Mouse (Mus musculus) hindbrain, embryonic 11.5 days (tissue): ENCODE results near the gene Xkrx. TPM values are rescaled to one million over a fixed set of nuclear protein-coding genes. Genes with fewer than 3 reads are reported as not detected.

Experiments
- ATAC-seq: fragments of 200-750 bp; cut with Nextera tagmentation; 2 replicates; pipeline ENCODE4 v1.8.0; 2017; ENCODE audit warnings: mild to moderate bottlenecking, moderate TSS enrichment, moderate library complexity; ENCODE audit not compliant: low FRiP score
- DNase-seq: peaks from one replicate; pipeline ENCODE4 v3.0.0-alpha.2; 2015; ENCODE audit warnings: low spot score
- H3K27ac ChIP-seq: fragments of 300-500 bp; sonication (generic); 2 replicates; pipeline ENCODE4 v1.5.1; 2014; ENCODE audit warnings: mild to moderate bottlenecking, low read depth, low read length
- H3K27me3 ChIP-seq: fragments of 300-500 bp; sonication (generic); 2 replicates; pipeline ENCODE4 v1.6.1; 2014; ENCODE audit warnings: mild to moderate bottlenecking, low read length, moderate library complexity, mixed read lengths; ENCODE audit not compliant: control insufficient read depth, insufficient read depth
- H3K36me3 ChIP-seq: fragments of 300-500 bp; sonication (generic); 2 replicates; pipeline ENCODE4 v1.6.1; 2014; ENCODE audit warnings: mild to moderate bottlenecking, low read length, moderate library complexity, mixed read lengths; ENCODE audit not compliant: control insufficient read depth, insufficient read depth
- H3K4me1 ChIP-seq: fragments of 300-500 bp; sonication (generic); replicated peaks from 2 replicates; pipeline ENCODE4 v1.6.1; 2014; ENCODE audit warnings: low read length, mixed read lengths; ENCODE audit not compliant: control insufficient read depth, insufficient read depth
- H3K4me2 ChIP-seq: fragments of 300-500 bp; sonication (generic); replicated peaks from 2 replicates; pipeline ENCODE4 v1.6.1; 2014; ENCODE audit warnings: mild to moderate bottlenecking, low read depth, low read length
- H3K4me3 ChIP-seq: fragments of 300-500 bp; sonication (generic); 2 replicates; pipeline ENCODE4 v1.5.1; 2014; ENCODE audit warnings: low read depth, low read length
- H3K9ac ChIP-seq: fragments of 300-500 bp; sonication (generic); 2 replicates; pipeline ENCODE4 v1.6.1; 2014; ENCODE audit warnings: low read depth, low read length
- H3K9me3 ChIP-seq: fragments of 300-500 bp; sonication (generic); 2 replicates; pipeline ENCODE4 v1.6.1; 2016; ENCODE audit warnings: low read length; ENCODE audit not compliant: control insufficient read depth
- WGBS: fragments of 180-500 bp; shearing (Covaris S2); extraction: QIAGEN DNeasy Blood & Tissue Kit; methylation state at CpG from one replicate; pipeline ENCODE4 v1.1.7; 2014; 5-methylcytosine and 5-hydroxymethylcytosine counted together
- polyA plus RNA-seq: library from polyadenylated mRNA; unstranded; fragments of >200 nt; fragmentation: Nextera tagmentation; extraction: Ambion mirVana; gene quantifications from 2 replicates; pipeline ENCODE4 v1.2.1, GENCODE M21; 2014

Xkrx gene
- polyA plus RNA-seq, 1 experiment from 2014 or later: 0.11 TPM

DNA sequence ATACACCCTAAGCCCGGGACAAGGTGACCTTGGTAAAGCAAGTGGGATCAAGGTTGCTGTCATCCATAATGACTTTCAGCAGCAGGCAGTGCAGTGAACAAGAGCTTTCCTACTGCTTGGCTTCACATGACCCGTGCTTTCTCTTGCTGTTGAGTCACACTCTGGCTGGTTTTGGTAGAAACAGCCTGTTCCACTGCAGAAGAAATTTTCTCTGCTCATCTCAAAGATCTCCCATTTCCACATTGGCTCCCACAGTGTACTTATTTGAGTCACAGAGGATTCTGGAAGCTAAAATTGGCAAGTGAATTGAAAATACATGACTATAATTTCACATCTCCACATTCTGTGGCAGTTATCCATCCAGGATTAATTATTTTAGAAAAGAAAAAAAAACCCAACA is 59.2 kb downstream of the Xkrx start:
- ATAC-seq: no peak
- WGBS: 69% methylated on average over 2 of the region's 2 CpGs

More for the DNA sequence above, 59.2 kb downstream of the Xkrx start:
- Histone ChIP-seq H3K4me1 (no peaks in the 10 kb centered on the region), H3K4me2 (no peak overlapping the region), H3K4me3 (no peak overlapping the region), H3K27me3 (no peaks in the 10 kb centered on the region), H3K27ac (no peak overlapping the region), H3K36me3 (no peaks in the 10 kb centered on the region), H3K9me3 (no peaks in the 10 kb centered on the region), H3K9ac (no peak overlapping the region)
- DNase-seq: no peak

Other genes starting within 250 kb of the Xkrx start
- 1.8 and 2.5 TPM in 2 replicates for gene Sytl4, start 180.3 kb downstream of the Xkrx start, polyA plus RNA-seq
- 66.7 and 71.3 TPM in 2 replicates for gene Cstf2, start 102.9 kb downstream of the Xkrx start, polyA plus RNA-seq
- not detected in 2 replicates for gene Arl13a, start 25.4 kb upstream of the Xkrx start, polyA plus RNA-seq
- 0.11 TPM in 1 of 2 replicates, not detected in the other for gene Nox1, start 59.9 kb upstream of the Xkrx start, polyA plus RNA-seq
- gene Trmt2b, start 114.9 kb upstream of the Xkrx start, polyA plus RNA-seq: 7.3 and 7.6 TPM in 2 replicates
- 27.9 and 31.5 TPM in 2 replicates for gene Tmem35a, start 133.1 kb upstream of the Xkrx start, polyA plus RNA-seq
- gene Cenpi, start 146.0 kb upstream of the Xkrx start, polyA plus RNA-seq: 27.6 and 28.2 TPM in 2 replicates
- gene Drp2, start 242.5 kb upstream of the Xkrx start, polyA plus RNA-seq: 6.5 and 8.4 TPM in 2 replicates